Mouse (Mus musculus) small intestine, adult 2 months (tissue): ENCODE measurements at regions not wholly inside any gene's neighbourhood (a gene's known extent, or its start where the extent isn't known, plus 50 kb on each side); places are given as distances from the start of the nearest gene placed in this dataset.

ENCODE experiments used
- H3K27ac ChIP-seq: fragments of 200-500 bp; 2 replicates; pipeline ENCODE4 v1.5.1; 2012; ENCODE audit warnings: low read depth, low read length, control low read depth, inconsistent platforms; ENCODE audit not compliant: insufficient read depth
- H3K27me3 ChIP-seq: fragments of 200-500 bp; 2 replicates; pipeline ENCODE4 v1.6.1; 2012; ENCODE audit warnings: mild to moderate bottlenecking, moderate library complexity, low read length, inconsistent platforms; ENCODE audit not compliant: control insufficient read depth, insufficient read depth
- H3K36me3 ChIP-seq: fragments of 200-500 bp; 2 replicates; pipeline ENCODE4 v1.6.1; 2012; ENCODE audit warnings: mild to moderate bottlenecking, low read length, control low read depth, inconsistent platforms; ENCODE audit not compliant: control insufficient read depth, insufficient read depth
- H3K4me1 ChIP-seq: fragments of 200-500 bp; 2 replicates; pipeline ENCODE4 v1.6.1; 2012; ENCODE audit warnings: low read length, inconsistent platforms, mixed read lengths; ENCODE audit not compliant: control insufficient read depth, insufficient read depth, insufficient read length
- H3K4me3 ChIP-seq: fragments of 200-500 bp; 2 replicates; pipeline ENCODE4 v1.5.1; 2012; ENCODE audit warnings: low read depth, mild to moderate bottlenecking, control low read depth, inconsistent platforms, low read length, moderate library complexity
- CTCF ChIP-seq: fragments of 200-500 bp; IDR thresholded peaks from 2 replicates; pipeline ENCODE4 v1.5.1; 2012; ENCODE audit warnings: low read depth, mild to moderate bottlenecking, control low read depth, inconsistent platforms, low read length, moderate library complexity, mixed read lengths; ENCODE audit not compliant: insufficient replicate concordance, insufficient read length; ENCODE audit errors: extremely low read depth
- POLR2A ChIP-seq: fragments of 200-500 bp; IDR thresholded peaks from 2 replicates; pipeline ENCODE4 v1.6.1; 2012; ENCODE audit warnings: low read depth, mild to moderate bottlenecking, control low read depth, inconsistent platforms, low read length, moderate library complexity
- WGBS: fragments of 180-500 bp; shearing (Covaris S2); methylation state at CpG from one replicate; pipeline ENCODE4 v1.1.7; 2018; 5-methylcytosine and 5-hydroxymethylcytosine counted together

- Histone ChIP-seq H3K4me3 (no peak overlapping the region), H3K4me1 (no peaks in the 10 kb centered on the region), H3K27me3 (no peaks in the 10 kb centered on the region), H3K27ac (no peak overlapping the region), H3K36me3 (no peaks in the 10 kb centered on the region)
- TF ChIP-seq CTCF: no peak
- TF ChIP-seq POLR2A: no peak
- 82% methylated on average over 4 of the region's 4 CpGs for WGBS
Measured at GRCm38 (mm10) chr2:92740776-92741295, 141.3 kb downstream of the Chst1 start.

- 49% methylated on average over 5 of the region's 5 CpGs for WGBS
- peak overlapping the region; percentile 10 for H3K4me3 ChIP-seq
- H3K27ac ChIP-seq: peak overlapping the region; percentile 37
- H3K4me1 ChIP-seq: no peaks in the 10 kb centered on the region
- no peaks in the 10 kb centered on the region for H3K27me3 ChIP-seq
- no peaks in the 10 kb centered on the region for H3K36me3 ChIP-seq
- TF ChIP-seq POLR2A: no peak
- no peak for TF ChIP-seq CTCF
Measured at GRCm38 (mm10) chr2:92742025-92742424, 142.5 kb downstream of the Chst1 start.

GRCm38 (mm10) chr2:92742671-92743070 is 143.2 kb downstream of the Chst1 start:
- Histone ChIP-seq H3K27ac (peak overlapping the region; percentile 37), H3K4me1 (no peaks in the 10 kb centered on the region), H3K27me3 (no peaks in the 10 kb centered on the region), H3K4me3 (peak overlapping the region; percentile 10), H3K36me3 (no peaks in the 10 kb centered on the region)
- no peak for TF ChIP-seq CTCF
- no peak for TF ChIP-seq POLR2A

GRCm38 (mm10) chr2:92743152-92743551 is 143.6 kb downstream of the Chst1 start:
- no peaks in the 10 kb centered on the region for H3K4me1 ChIP-seq
- WGBS: 28% methylated on average over 5 of the region's 5 CpGs
- TF ChIP-seq POLR2A: no peak
- no peak for TF ChIP-seq CTCF
- H3K4me3 ChIP-seq: no peak overlapping the region
- no peaks in the 10 kb centered on the region for H3K27me3 ChIP-seq
- no peak overlapping the region for H3K27ac ChIP-seq
- H3K36me3 ChIP-seq: no peaks in the 10 kb centered on the region

GRCm38 (mm10) chr2:92743911-92744310 is 144.4 kb downstream of the Chst1 start:
- TF ChIP-seq POLR2A (no peak), CTCF (no peak)
- Histone ChIP-seq H3K4me3 (no peak overlapping the region), H3K27ac (no peak overlapping the region), H3K4me1 (no peaks in the 10 kb centered on the region), H3K36me3 (no peaks in the 10 kb centered on the region), H3K27me3 (no peaks in the 10 kb centered on the region)
- WGBS: 52% methylated on average over 5 of the region's 5 CpGs

- Histone ChIP-seq H3K27me3 (no peaks in the 10 kb centered on the region), H3K27ac (no peak overlapping the region), H3K4me1 (peaks cover 7% of the 10 kb centered on the region; the same call in 1 of the 2 replicates), H3K4me3 (no peak overlapping the region), H3K36me3 (no peaks in the 10 kb centered on the region)
- 45% methylated on average over 2 of the region's 2 CpGs for WGBS
- TF ChIP-seq CTCF: no peak
- TF ChIP-seq POLR2A: no peak
Measured at GRCm38 (mm10) chr2:92747406-92747805, 147.9 kb downstream of the Chst1 start.

GRCm38 (mm10) chr2:92750116-92750515 is 150.6 kb downstream of the Chst1 start:
- Histone ChIP-seq H3K27ac (no peak overlapping the region), H3K4me1 (peaks cover 7% of the 10 kb centered on the region; the same call in 1 of the 2 replicates), H3K4me3 (no peak overlapping the region), H3K27me3 (no peaks in the 10 kb centered on the region), H3K36me3 (no peaks in the 10 kb centered on the region)
- no peak for TF ChIP-seq CTCF
- TF ChIP-seq POLR2A: no peak
- WGBS: 54% methylated on average over 4 of the region's 4 CpGs
